Mouse (Mus musculus): ENCODE measurements around the gene Aagab.

The Aagab gene

DNA sequence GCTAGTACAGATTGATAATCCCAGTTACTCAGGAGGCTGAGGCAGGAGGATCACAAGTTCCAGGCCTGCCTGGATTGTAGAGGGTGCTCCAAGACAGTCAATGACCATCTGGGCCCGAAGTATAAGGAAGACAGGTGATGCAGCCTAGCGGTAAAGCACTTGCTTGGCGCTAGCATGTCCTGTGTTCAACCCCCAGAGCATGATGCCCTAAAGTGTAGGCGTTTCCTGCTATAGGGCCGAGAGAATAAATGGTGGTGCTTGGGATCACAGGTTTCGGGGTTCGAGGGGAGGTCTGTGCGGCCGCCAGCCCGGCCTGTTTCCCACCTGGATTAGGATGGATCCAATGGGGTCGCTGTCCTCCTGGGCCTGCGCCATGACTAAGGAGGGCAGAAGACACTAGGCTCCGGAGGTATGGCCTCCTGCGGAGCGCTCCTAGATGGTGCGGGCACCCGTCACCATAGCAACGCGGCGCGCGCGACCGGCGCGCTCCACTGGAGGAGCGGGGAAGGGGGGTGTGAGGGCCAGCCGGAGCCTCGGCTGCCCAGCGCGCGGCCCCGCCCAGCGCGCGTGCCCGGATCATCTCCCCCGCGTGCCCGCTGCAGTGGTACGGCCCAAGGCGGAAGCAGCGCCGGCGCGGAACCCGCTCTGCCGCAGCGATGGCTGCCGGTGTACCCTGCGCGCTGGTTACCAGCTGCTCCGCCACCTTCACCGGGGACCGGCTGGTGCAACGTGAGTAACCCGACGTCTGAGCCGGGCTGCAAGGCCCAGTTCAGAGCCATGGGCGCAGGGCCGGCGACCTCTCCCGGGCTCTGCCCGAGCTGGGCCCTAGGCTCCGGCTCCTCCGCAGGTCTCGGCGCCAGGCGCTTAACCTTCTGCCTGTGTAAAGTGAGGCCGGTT, at the start of gene Aagab, which contains the start of gene Iqch:
Gene Aagab, plus strand, starts transcription at position 618 of the 897 bp plus-strand sequence.
Gene Iqch, minus strand, starts transcription at position 451 of the 897 bp plus-strand sequence.
- peak; percentile 96 to 98 for DNase-seq (ENCODE audit: low spot score in 2 of 2)

DNA sequence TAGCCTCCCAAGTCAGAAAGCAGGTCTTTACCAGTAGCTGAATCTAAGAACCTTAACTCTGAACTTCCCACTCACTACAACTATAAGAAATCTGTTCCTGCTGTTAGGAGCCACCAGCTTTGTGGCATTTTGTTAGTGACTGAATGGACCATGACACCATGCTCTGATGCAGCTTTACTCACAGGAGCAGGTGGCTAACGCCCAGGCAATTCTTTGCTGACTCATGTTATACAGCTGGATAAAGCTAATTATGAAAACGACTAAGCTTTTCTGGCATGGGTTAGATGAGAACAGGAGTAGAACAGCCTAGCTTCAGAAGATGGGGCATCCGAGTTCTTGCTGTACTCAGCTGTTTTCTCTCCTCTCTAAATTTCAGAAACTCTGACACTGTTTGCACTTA, 48.8 kb upstream of the Aagab start:
- no peak for DNase-seq (ENCODE audit: low spot score in 2 of 2)

DNA sequence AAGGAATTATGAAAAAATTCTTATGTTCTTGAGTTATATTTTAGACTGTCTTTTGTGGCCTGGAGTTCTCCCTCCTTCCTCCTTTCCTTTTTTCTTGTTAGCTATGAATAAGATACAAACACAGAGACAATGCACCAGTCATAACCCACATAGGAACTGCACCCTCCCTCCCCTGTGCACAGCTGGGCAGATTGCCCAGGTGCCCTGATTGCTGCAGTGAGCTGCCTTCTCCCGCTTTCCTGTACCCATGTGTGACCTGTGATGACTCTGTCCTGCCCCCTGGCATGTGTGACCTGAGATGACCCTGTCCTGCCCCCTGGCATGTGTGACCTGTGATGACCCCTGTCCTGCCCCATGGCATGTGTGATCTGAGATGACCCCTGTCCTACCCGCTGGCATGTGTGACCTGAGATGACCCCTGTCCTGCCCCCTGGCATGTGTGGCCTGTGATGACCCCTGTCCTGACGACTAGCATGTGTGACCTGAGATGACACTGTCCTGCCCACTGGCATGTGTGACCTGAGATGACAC, 46.9 kb upstream of the Aagab start:
- DNase-seq (ENCODE audit: low spot score in 2 of 2) = no peak

DNA sequence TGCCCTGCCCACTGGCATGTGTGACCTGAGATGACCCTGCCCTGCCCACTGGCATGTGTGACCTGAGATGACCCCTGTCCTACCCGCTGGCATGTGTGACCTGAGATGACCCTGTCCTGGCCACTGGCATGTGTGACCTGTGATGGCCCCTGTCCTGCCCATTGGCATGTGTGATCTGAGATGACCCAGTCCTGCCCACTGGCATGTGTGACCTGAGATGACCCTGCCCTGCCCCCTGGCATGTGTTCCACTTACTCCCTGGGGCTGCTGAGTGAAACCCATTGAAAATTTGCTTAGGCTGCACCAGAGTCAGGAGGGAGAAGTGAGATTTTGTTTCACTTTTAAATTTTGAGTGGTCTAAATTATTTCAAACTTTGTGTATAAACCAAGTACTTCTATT, 46.1 kb upstream of the Aagab start:
- no peak for DNase-seq (ENCODE audit: low spot score in 2 of 2)

DNA sequence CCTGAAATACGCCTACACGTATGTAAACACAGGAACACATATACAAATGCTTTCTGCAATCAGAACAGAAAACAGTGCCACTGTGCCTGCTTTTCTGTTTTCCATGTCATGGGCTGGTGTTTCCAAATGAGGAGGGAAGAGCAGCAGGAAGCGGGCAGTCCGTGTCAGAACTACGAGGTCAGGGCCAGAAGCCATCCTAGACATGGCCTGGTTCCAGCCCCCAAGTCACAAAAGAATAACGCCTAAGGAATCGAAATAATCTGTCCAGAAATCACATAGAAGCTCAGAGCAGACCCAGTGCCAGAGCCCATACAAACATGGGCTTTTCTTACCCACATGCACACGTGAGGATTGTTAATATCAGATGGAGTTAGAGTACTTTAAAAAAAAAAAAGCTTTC, 45.5 kb upstream of the Aagab start:
- no peak for DNase-seq (ENCODE audit: low spot score in 2 of 2)

DNA sequence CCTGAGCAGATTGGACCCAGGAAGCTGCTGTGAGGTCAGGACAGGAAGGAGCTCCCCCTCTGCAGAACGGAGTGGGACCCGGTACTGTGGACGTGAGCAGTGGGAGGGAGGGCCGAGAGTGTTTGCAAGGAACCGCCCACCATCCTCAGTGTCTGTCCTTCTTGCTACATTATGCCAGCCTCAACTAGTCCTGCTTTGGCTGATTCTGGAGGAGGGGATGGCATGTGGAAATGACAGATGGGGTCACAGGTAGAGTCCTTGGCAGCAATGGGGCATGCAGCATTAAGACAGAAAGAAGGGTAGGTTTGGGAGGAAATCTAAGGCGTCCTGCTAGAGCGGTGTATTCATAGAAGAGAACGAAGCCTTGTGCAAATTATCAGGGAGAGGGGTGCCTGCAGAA, 40.5 kb upstream of the Aagab start:
- DNase-seq (ENCODE audit: low spot score in 2 of 2) = no peak

DNA sequence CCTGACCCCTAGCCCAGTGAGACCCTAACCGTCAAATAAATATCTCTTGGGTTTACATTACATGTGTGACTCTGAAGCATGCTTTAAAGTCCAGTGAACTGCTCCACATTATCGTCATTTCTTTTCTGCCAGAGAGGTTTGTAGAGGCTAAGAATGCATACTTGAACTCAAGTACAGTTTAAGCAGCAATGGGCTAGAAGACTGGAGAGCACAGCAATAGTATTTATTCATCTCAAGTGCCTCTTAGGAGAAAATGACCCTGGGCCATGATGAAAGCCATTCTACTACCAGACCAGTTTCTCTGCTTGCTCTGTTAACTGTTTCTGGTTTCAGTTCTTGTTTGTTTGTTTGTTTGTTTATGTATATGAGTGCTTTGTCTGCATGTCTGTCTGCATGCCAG, 39.0 kb upstream of the Aagab start:
- no peak for DNase-seq (ENCODE audit: low spot score in 2 of 2)

DNA sequence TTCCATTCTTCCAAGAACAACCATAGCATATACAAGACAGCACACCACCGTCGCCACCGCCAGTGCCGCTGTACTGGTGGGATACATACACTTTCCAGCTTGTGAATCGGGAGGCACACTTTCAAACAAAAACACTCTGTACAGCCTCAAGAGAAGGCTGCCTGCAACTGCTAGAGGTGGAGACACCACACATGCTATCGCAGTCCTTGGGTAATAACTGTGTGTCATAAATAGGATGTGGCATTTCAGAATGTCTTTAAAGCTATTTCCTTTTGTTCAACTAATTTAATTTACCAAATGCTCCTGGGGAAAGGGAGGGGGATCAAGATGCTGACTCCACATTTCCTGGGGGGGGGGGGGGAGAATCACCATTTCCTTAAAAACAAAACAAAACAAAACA, 34.1 kb upstream of the Aagab start:
- DNase-seq (ENCODE audit: low spot score in 2 of 2) = no peak

DNA sequence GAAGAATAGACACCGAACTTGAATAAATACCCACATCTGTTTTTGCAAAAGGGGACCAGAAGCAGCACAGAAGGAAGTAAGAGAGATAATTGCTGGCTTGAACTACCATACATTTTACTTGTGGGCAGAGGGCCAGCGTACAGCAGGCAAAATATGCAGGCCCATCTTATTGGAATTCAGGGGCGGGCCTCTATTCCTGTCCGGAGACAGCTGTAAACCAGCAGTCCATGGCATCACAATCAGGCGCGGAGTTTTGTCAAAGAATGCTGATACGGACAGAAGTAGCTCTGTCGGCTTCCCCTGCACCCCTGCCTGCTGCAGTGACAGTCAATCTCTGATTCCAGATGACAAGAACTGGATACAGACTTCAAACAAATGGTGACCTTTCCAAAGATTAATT, 33.7 kb upstream of the Aagab start:
- DNase-seq (ENCODE audit: low spot score in 2 of 2) = no peak

DNA sequence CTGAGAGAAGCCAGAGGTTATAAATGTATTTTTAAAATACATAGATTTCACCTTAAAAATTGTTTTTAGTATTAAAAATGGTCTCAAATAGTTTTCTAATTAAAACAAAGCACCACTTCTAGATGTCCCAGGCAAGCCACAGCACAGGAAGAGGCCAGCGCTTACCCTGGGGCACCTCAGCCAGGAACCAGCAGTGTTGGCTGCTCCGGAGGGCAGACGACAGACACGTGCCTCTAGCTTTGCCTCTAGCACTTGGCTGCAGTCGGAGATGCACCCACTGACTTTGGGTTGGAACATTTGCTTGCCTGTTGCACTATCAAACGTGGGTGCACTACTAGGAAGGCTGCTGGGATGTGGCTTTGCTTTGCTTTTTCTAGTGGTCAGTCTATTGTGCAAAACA, 30.6 kb upstream of the Aagab start:
- no peak for DNase-seq (ENCODE audit: low spot score in 2 of 2)

DNA sequence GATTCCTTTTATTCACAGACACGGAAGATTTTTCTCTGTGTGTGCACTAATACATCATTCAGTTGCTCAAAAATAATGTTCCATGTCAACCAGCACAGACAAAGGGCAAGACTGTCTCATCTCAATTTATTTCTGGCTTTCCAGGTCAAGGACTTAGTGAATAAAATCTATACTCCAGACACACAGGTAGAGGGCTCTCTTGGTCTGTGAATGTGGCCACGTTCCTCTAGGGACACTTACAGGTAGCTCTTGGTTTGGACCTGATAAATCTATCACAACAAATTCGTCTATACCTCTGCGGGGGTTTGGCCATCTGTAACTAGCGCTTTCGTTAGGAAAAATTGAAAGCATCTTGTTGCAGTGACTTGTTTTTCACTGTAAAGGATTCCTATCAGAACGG, 29.6 kb upstream of the Aagab start:
- DNase-seq (ENCODE audit: low spot score in 2 of 2) = no peak

DNA sequence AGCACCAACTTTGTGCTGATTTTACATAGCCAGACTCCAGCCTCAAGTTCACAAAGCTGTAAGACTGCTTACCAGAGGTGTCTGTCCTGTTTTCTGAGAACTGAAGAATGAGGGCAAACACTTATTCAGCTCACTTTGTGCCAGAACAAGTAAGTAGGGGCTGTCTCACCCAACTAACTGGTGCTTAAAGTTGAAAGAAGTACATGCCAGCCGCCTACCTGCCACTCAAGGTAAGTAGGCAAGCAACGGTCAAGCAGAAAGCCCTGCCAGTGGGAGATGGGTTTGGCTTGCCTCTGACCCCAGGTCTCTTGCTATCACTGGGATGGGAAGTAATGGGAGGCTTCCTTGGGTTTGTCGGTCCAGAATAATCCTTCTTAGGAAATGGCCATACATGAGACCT, 25.0 kb upstream of the Aagab start:
- DNase-seq (ENCODE audit: low spot score in 2 of 2) = no peak

DNA sequence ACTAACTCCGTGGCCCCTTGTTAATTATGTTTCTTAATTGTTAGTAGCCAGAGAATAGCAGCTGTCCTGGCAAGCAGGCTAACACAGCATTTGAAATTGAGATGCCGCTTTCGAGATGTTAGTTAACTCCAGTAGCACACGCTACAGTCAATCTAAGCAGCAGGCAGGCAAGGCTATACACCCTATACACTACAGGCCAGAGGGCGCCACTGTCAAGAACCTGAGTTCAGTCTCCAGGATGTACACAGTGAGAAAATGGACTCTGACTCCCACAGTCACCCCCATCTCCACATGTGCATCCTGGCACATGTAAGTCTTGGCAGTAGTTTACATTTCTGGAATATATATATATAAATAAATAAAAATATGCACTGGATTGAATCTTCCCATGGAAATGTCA, 22.8 kb upstream of the Aagab start:
- no peak for DNase-seq (ENCODE audit: low spot score in 2 of 2)

DNA sequence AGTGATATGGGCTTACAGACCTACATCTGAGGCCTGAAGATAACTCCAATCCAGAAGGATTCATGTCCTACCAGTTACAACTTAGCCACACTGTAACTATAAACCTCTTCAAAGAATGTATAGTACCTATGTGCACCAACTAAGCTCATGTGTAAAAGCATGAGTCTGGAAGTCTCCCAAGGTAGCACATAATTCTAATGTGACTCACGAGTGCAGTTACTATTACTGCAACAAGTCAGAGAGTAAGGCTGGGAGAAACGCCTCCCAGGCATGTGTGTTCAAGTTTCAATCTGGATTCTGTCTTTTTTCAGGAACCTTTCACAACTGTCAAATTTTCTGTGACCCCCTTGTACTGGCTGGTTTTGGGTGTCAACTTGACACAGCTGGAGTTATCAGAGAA, 22.4 kb upstream of the Aagab start:
- no peak for DNase-seq (ENCODE audit: low spot score in 2 of 2)

DNA sequence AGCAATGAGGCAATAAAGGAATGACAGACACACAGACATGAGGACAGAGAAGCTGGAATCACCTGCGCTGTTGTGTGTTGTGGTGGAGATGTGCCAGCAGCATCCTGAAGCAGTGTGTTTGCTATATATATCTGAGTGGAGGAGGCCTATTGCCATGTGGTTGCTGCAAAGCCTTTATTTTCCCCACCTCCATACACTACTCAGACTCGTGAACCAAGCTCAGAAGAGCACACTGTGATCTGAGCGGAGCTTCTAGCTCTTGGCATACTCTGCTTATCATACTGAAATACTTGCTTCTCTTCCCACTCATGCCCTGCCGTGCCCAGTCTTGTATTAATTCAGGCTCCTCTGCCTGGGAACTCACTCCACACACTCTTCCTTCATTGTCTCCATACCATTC, 20.7 kb upstream of the Aagab start:
- DNase-seq (ENCODE audit: low spot score in 2 of 2) = no peak

DNA sequence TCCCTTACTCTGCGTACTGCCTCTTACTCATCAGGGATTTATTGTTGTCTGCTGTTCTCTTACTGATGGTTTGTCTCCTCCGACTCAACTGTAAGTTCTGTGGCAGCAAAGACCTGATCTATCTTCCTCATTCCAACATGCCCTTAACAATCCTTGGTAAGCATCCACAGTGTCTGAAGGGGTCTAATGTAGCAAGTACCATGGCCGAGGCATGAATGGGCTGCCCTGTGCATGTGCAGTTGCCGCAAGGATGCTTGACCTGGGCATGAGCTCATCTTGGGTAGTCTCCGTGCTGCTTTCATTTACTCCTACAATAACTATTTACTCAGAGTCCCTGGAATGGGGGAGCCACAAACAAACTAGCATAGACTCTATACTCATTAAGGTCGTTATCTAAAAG, 17.2 kb upstream of the Aagab start:
- DNase-seq (ENCODE audit: low spot score in 2 of 2) = no peak

DNA sequence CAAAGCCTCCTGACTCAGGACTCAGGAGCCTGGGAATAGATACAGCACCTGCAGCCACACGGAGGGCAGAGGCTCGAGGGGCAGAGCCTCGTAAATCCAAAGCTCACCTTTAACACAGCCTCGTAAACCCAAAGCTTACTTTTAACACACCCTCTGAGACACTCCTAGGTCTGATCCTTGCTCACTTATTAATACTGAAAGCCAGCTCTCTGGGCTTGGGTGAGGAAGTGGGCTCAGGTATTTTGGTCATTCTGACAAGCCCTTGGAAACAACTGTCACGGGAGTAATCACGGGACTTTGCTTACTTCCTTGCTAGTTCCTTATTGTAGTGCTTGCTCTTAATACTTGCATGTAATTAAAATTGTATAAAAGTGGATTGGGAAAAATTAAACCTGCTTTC, 13.3 kb upstream of the Aagab start:
- no peak for DNase-seq (ENCODE audit: low spot score in 2 of 2)

DNA sequence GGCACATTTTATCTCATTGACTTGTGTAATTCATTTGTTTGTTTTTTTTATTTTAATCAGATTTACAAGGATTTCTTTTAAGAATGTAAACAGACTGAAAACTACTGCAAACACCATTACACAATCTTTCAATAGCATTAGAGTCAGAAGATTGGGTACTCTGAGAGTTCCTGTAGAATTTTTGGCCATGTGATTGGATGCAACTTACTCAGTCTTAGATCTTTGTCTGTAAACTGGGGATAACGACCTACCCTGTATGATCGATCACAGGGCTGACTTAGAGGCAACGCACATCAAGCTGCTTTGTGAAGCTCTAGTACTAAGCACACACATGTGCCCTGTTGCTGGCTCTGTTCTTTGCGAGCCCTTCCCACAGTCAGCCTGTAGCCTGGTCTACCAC, 11.9 kb upstream of the Aagab start:
- DNase-seq (ENCODE audit: low spot score in 2 of 2) = no peak

DNA sequence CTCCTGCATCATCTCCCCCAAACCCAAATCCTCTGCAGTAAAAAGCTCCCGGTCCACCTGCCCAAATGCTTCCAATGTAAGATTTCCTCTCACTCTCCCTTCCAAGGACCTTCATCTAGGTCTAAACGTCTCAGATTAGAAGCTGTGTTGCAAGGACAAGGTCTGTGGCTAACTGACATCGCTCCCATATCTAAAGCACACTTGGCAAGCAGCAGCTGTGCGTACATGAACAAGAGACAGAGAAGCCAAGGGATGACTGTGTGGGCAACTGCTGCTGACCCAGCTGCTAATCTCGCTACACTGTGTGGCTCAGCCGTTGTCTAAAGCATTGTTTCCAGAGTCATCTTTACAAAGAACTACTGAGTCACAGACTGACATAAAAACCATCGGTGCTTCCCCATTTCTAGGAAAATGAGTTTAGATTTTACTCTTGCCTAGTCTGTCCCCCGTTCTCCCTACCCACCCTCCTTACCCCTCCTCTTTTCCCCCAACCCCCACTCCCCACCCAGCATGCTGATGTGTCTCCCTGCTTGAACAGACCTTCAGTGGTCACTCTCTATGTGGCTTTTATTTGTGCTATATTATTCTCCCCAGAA, 10.7 kb upstream of the Aagab start:
- DNase-seq (ENCODE audit: low spot score in 2 of 2) = no peak

DNA sequence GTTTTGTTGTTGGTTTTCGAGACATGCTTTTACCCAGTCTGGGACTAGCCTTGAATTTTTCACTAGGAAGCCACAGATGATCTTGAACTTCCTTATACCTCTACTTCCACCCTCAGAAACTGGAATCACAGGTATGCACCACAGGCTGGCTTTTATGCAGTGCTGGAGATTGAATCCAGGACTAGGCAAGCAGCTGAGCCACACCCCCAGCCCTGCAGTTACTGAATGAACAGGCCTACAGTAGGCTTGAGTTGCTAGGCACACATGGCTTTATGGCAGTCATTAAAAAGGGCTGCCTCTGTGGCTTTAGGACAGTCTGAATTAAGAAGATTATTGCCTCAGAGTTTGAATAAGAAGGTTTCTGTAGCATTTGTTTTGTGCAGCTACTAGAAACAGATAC, 7.4 kb upstream of the Aagab start:
- no peak for DNase-seq (ENCODE audit: low spot score in 2 of 2)

DNA sequence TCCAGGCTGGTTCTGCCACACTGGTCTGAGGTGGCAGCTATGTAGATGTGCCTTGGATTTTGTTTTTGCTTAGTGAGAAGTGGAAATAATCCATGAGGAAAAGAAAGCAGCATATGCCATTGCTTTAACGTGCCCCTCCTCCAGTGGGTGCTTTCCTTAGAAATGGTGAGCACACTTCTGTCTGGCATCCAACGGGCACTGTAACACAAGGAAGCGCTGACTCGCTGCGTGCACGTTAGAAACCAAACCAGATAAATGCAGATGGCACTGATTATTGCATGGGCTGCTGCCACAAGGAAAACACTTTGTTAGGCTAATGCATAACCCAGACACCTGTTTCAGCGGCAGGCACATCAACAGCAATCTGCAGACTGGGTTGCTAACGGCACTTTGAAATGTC, 6.8 kb upstream of the Aagab start:
- DNase-seq (ENCODE audit: low spot score in 2 of 2) = no peak

DNA sequence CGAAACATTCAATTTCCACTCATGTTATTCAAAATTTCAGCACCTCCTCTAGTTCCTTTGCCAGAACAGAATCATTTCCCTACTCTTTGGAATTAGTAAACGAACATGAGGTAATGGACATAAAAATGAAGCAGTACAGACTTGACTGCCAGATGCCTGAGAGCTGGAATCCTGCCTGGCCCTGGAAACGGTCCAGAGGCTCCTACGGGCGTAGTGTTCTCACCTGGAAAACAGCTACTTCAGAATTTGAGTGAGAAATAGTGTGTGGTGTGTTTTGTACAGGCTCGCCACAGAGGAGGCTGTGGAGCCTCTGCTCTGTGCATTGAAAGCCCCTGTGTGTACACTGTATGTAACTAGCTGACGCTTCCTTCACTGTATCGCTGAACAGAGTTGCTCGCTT, 5.8 kb upstream of the Aagab start:
- no peak for DNase-seq (ENCODE audit: low spot score in 2 of 2)

DNA sequence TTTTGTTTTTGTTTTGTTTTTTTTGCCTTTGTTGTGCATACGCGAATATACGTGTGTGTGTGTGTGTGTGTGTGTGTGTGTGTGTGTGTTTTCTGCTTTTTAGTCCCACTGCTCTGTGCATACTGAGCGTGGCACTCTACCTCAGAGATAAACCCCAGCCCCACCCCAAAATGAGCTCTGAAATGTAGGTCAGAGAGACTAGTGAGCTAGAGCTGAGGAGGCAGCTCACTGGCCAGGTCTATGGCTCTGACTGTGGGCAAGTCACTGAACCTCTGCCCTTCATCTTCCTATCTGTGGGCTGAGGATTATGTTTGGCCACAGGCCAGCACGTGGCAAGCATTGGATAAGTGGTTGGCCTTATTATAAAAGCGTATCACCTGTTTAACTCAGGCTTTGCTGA, 1.4 kb downstream of the Aagab start:
- no peak for DNase-seq (ENCODE audit: low spot score in 2 of 2)
